In genomic region chr7:143696140-143696539, GRCm38 (mm10) we compare ENCODE assay signal across 7 mouse cellular contexts. TPM values are rescaled to one million over a fixed set of nuclear protein-coding genes. Genes with fewer than 3 reads are reported as not detected.
A peak's percentile ranks its signal among the peaks of the same experiment; 100 is the strongest.
DNase-seq lines count a peak whose midpoint lies in the region; ATAC-seq and TF ChIP-seq lines count a peak whose summit lies in the region.

No protein-coding gene starts in this region.

- peak; percentile 77 for TF ChIP-seq CTCF in layer of hippocampus, adult 2 months (conservative IDR thresholded peaks at IDR 0.05)
- TF ChIP-seq CTCF in liver, embryonic 14.5 days (IDR thresholded peaks at IDR 0.05; ENCODE audit: low read depth), result peak; percentile 59; the same call in 1 of the 2 replicates

- DNase-seq in layer of hippocampus, adult 2 months (ENCODE audit: low spot score in 2 of 2), result no peak
- no peak for DNase-seq in layer of hippocampus, postnatal 14 days (ENCODE audit: low spot score in 2 of 2)
- DNase-seq in ES-E14 (ENCODE audit: low read depth, low spot score), result peak; percentile 69
- peak; percentile 12 to 46 for DNase-seq in adrenal gland, postnatal 36 days
- peak; percentile 12 to 20 (median 15) for DNase-seq in liver, embryonic 14.5 days (ENCODE audit: low read depth in 3 of 3, low spot score in 3 of 3)
- peak; percentile 55 for DNase-seq in thymus, postnatal 25 days
- no peak for DNase-seq in urinary bladder, adult 2 months (ENCODE audit: low spot score)

- in situ Hi-C loops in ES-E14 (cut with MboI; ENCODE audit: low sequenced_read_pairs in 2 of 2, unreplicated experiment in 2 of 2), result loop anchor here in 1 of 2 experiments (10.0 kb wide), 1 partner anchor 91 kb away; the partner anchor contains the start of gene Cars

- TF ChIP-seq EP300 in liver, embryonic 14.5 days (IDR thresholded peaks at IDR 0.05; ENCODE audit: low read depth), result no peak

- no peaks in the 10 kb centered on the region for H3K4me1 ChIP-seq in ES-E14 (ENCODE audit: control insufficient read depth in 2 of 2, insufficient read depth in 2 of 2, low read length in 2 of 2, poor library complexity in 1 of 2)
- H3K4me1 ChIP-seq in liver, embryonic 14.5 days (replicated peaks; ENCODE audit: control insufficient read depth in 2 of 2, insufficient read depth in 2 of 2, low read length in 1 of 2), result no peaks in the 10 kb centered on the region

- H3K4me2 ChIP-seq in liver, embryonic 14.5 days (ENCODE audit: low read depth), result no peak overlapping the region

- H3K4me3 ChIP-seq in layer of hippocampus, adult 2 months, result no peak overlapping the region
- no peak overlapping the region for H3K4me3 ChIP-seq in ES-E14 (ENCODE audit: insufficient read depth in 1 of 2, low read depth in 1 of 2, low read length in 2 of 2, poor library complexity in 1 of 2, severe bottlenecking in 1 of 2)
- H3K4me3 ChIP-seq in liver, embryonic 14.5 days (ENCODE audit: insufficient read depth in 1 of 2, low read depth in 2 of 2, low read length in 2 of 2), result no peak overlapping the region

- 36% methylated on average over 2 of the region's 2 CpGs for WGBS in liver, embryonic 14.5 days (ENCODE audit: insufficient replicate concordance)

- H3K36me3 ChIP-seq in ES-E14 (ENCODE audit: control insufficient read depth, insufficient read depth, low read length, poor library complexity, severe bottlenecking), result no peaks in the 10 kb centered on the region
- H3K36me3 ChIP-seq in liver, embryonic 14.5 days (replicated peaks; ENCODE audit: control insufficient read depth, insufficient read depth, low read depth), result no peaks in the 10 kb centered on the region

- no peak overlapping the region for H3K9ac ChIP-seq in ES-E14 (ENCODE audit: insufficient read depth, low read depth, low read length, poor library complexity, severe bottlenecking)
- H3K9ac ChIP-seq in liver, embryonic 14.5 days (replicated peaks), result no peak overlapping the region

- no peaks in the 10 kb centered on the region for H3K27me3 ChIP-seq in liver, embryonic 14.5 days (ENCODE audit: control insufficient read depth, insufficient read depth, low read length)

- no peaks in the 10 kb centered on the region for H3K9me3 ChIP-seq in ES-E14 (ENCODE audit: control insufficient read depth, insufficient read depth, low read depth, low read length)
- H3K9me3 ChIP-seq in liver, embryonic 14.5 days (ENCODE audit: control insufficient read depth, low read length), result no peaks in the 10 kb centered on the region

- no peak for ATAC-seq in liver, embryonic 14.5 days (ENCODE audit: insufficient read depth)

- H3K27ac ChIP-seq in layer of hippocampus, adult 2 months, result no peak overlapping the region
- no peak overlapping the region for H3K27ac ChIP-seq in ES-E14 (ENCODE audit: insufficient read depth, low read depth, low read length, poor library complexity, severe bottlenecking)
- H3K27ac ChIP-seq in liver, embryonic 14.5 days, result no peak overlapping the region

TF ChIP-seq in ES-E14, 5 proteins besides CTCF, POLR2A, EP300 and RAD21:
- TF ChIP-seq ZC3H11A (IDR thresholded peaks at IDR 0.05; ENCODE audit: borderline replicate concordance, low read depth, low read length) (peak; percentile 96), MAFK (IDR thresholded peaks at IDR 0.05; ENCODE audit: insufficient read depth, low read depth, low read length) (no peak)

RNA-seq across cellular contexts. Expression of gene Tnfrsf23, which starts 10.5 kb away (rescaled TPM):
- 1 to 10 TPM; 1.3 to 1.6 TPM for total RNA-seq in layer of hippocampus, adult 2 months (2021)
- total RNA-seq in layer of hippocampus, postnatal 14 days (2021), result 1 to 10 TPM; 1.3 to 1.6 TPM
- total RNA-seq in ES-E14 (2012; rRNA removed), result 2.3 and 3.0 TPM in 2 replicates
- 1 to 10 TPM; 3.1 to 4.3 TPM for total RNA-seq in adrenal gland, postnatal 36 days (2021)
- polyA plus RNA-seq in liver, embryonic 14.5 days (2012; rRNA removed), result 0.22 and 0.23 TPM in 2 replicates
- polyA plus RNA-seq in liver, embryonic 14.5 days (2014; fragmentation: Nextera tagmentation; extraction: Ambion mirVana), result 0.35 and 0.44 TPM in 2 replicates
- 5.6 and 6.8 TPM in 2 replicates for polyA plus RNA-seq in urinary bladder, adult 2 months (2012; rRNA removed)

RNA-seq across cellular contexts. Expression of gene Tnfrsf22, which starts 46.7 kb away (rescaled TPM):
- total RNA-seq in layer of hippocampus, adult 2 months (2021), result 1 to 10 TPM; 2.6 to 2.8 TPM
- 1 to 10 TPM; 2.1 to 2.9 TPM for total RNA-seq in layer of hippocampus, postnatal 14 days (2021)
- total RNA-seq in ES-E14 (2012; rRNA removed), result 12.9 and 18.7 TPM in 2 replicates
- total RNA-seq in adrenal gland, postnatal 36 days (2021), result 1 to 10 TPM; 3.5 to 3.9 TPM
- 0.69 and 0.71 TPM in 2 replicates for polyA plus RNA-seq in liver, embryonic 14.5 days (2012; rRNA removed)
- polyA plus RNA-seq in liver, embryonic 14.5 days (2014; fragmentation: Nextera tagmentation; extraction: Ambion mirVana), result 0.99 and 1.2 TPM in 2 replicates
- polyA plus RNA-seq in urinary bladder, adult 2 months (2012; rRNA removed), result 8.3 and 9.4 TPM in 2 replicates

Comparison
In these comparisons a context has a peak if more than half of its experiments do, and no peak if none do; other contexts are left out.
1. DNase-seq: peak in ES-E14 (single experiment), adrenal gland, postnatal 36 days (2 of 2), liver, embryonic 14.5 days (3 of 3) and thymus, postnatal 25 days (single experiment); none in layer of hippocampus, adult 2 months (0 of 2), layer of hippocampus, postnatal 14 days (0 of 2) and urinary bladder, adult 2 months (single experiment).